Mouse (Mus musculus): ENCODE measurements around the gene Eif4a2.

The Eif4a2 gene

GRCm38 (mm10) chr16:23103841-23104240 is 3.4 kb upstream of the Eif4a2 start:
- DNase-seq (ENCODE audit: low spot score) = no peak

- DNase-seq (ENCODE audit: low spot score) = no peak
Measured at GRCm38 (mm10) chr16:23106121-23106520, 1.1 kb upstream of the Eif4a2 start.

DNA sequence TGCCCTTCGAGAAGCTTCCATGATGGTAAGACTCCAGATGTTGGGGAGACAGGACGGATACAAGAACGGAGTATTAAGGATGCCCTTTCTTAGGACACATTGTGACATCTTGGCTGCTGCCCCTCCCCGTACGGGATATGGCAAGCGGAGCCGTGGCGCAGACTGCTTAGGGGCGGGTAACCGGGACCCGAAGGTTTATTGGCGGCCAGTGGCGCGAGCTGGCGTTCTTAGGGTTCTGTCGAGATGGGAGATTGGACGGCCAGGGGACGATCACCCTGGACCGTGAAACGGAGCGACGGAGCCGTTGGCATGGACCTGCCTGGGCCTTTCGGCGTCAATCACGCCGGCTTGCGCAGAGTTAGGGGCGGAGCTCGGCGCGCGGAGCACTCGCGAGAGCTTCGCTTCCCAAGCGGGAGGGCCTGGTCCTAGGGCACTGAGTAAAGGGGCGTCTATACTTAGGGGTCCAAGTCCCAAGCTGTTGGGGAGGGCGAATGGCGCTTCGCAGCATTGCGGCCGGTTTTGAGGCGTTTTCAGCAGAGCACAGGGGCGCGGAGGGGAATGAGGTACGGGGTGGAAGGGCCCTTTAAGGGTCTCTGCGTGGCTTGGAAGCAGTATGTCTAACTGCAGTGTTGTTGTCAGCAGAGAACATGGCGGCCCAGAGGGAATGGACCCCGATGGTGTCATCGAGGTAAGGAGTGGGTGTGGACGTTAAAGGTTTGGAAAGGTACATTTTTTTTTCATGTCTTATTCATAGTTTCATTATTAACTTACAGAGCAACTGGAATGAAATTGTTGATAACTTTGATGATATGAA is 909 bp downstream of the Eif4a2 start:
- peak; percentile 90 for DNase-seq (ENCODE audit: low spot score)

GRCm38 (mm10) chr16:23108943-23109342 is 1.7 kb downstream of the Eif4a2 start:
- no peak for DNase-seq (ENCODE audit: low spot score)

DNA sequence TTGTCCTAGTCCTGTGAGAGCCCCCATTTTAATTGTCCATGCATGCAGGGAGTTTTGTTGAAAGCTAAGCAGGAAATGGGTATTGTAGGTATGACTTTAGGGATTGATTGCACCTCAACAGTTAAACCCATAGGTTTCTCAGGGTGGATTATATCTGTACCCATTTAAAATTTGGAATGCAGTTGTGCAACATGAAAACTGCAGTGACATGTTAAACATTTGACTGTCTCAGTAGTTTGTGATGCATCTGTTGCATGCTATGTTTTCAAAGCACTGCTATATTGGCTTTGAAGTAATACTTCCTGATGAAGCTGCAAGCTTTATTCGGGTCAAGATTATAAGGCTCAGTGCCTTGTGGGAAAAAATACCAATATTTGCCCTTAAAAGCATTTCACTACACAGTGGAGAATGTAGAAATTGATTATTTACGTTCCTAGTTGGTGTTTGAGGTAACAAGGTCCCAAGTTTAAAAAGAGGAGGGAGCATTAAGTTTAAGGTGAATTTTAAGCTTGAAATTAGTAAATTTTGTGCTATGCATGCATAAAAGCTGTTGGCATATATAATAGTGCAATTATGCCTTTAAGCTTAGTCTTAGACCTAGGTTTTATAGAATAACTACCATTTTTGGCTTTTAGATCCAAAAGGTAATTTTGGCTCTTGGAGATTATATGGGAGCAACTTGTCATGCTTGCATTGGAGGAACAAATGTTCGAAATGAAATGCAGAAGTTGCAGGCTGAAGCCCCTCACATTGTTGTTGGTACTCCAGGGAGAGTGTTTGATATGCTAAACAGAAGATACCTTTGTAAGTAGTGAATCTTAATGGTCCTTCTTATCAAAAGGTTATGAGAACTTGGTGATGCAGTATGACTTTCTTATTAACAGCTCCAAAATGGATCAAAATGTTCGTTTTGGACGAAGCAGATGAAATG is 2.4 kb downstream of the Eif4a2 start:
- DNase-seq (ENCODE audit: low spot score) = no peak

- no peak for DNase-seq (ENCODE audit: low spot score)
Measured at GRCm38 (mm10) chr16:23112348-23112747, 5.1 kb downstream of the Eif4a2 start.

- DNase-seq (ENCODE audit: low spot score) = no peak
Measured at GRCm38 (mm10) chr16:23112861-23113435, 5.7 kb downstream of the Eif4a2 start.

GRCm38 (mm10) chr16:23113903-23114302 is 6.7 kb downstream of the Eif4a2 start:
- no peak for DNase-seq (ENCODE audit: low spot score)

GRCm38 (mm10) chr16:23114339-23115171 is 7.3 kb downstream of the Eif4a2 start:
- DNase-seq (ENCODE audit: low spot score) = no peak

GRCm38 (mm10) chr16:23115486-23115885 is 8.2 kb downstream of the Eif4a2 start:
- no peak for DNase-seq (ENCODE audit: low spot score)

DNA sequence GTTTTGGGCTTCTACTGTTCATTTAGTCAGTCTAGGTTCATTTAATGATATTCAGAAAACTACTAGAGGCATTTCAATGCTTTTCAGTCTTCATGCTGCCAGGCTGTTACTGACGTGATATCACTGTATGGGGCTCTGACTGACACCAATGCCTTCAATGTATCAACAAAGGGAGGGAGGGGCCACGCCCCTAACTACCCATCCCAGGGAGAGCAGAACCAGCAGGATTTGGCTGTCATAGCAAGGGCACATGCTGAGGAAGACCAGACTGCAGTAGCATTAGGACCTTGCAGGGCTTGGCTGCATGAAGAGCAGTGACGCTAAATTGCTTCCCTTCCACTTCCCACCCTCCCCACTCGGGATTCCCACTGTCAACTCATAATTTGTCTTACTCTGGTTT is 9.9 kb downstream of the Eif4a2 start:
- no peak for DNase-seq (ENCODE audit: low spot score)

- no peak for DNase-seq (ENCODE audit: low spot score)
Measured at GRCm38 (mm10) chr16:23122446-23122845, 15.2 kb downstream of the Eif4a2 start.

GRCm38 (mm10) chr16:23123104-23123503 is 15.9 kb downstream of the Eif4a2 start:
- DNase-seq (ENCODE audit: low spot score) = no peak

- DNase-seq (ENCODE audit: low spot score) = no peak
Measured at GRCm38 (mm10) chr16:23124398-23124797, 17.2 kb downstream of the Eif4a2 start.

DNA sequence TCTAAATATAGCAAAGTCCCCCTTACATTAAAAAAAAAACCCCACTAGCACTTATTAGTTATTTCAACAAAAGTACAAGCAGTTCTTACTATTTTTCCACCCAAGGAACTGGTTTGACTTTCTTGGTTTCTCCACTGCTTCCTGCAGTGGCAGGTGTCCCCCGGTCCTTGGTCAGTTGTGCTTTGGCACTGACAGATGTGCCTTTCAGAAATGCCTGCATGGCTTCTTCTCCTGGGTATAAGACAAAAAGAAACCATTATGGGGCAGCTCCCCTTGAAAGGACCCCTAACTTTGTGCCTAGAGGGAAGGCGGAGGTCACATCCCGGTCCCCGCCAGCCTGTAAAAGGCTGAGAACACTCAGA is 20.0 kb downstream of the Eif4a2 start:
- no peak for DNase-seq (ENCODE audit: low spot score)

- peak; percentile 94 for DNase-seq (ENCODE audit: low spot score)
Measured at GRCm38 (mm10) chr16:23127673-23128375, 20.6 kb downstream of the Eif4a2 start, which contains the start of gene Rfc4. Rfc4 (minus strand) TSS chr16:23127737.

DNA sequence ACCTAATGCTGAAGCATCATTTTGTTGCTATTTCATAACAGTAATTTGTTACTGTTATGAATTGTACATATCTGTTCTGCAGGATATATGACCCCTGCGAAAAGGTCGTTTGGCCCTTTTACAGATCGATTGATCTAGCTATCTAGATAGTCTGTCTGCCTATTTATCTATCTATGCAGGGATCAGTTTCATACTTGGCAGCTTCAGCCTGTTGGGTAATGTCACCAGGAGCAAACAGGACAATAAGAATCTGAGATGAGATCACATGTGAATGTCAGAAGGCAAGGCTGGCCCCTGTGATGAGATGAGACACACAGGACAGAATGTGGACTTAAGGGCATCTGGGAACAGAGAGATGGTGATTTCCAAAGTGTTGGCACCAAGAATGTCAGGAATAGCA is 23.1 kb downstream of the Eif4a2 start:
- DNase-seq (ENCODE audit: low spot score) = no peak

DNA sequence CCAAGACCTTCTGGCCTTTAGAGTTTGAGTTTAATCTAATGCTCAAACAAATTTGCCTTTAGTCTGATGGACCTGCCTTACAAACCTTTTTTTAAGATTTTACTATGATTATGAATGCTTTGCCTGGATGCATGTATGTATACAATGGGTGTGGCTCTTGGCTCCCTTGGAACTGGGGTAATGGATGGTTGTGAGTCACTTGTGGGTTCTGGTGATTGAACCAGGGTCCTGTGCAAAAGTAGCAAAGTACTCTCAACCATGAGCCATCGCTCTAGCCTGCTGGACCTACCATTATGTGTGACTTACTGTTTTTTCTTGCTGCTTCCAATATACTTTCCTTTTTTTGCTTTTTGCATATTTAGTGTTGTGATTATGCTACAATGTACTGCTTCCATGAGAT is 25.1 kb downstream of the Eif4a2 start:
- DNase-seq (ENCODE audit: low spot score) = no peak

- no peak for DNase-seq (ENCODE audit: low spot score)
Measured at GRCm38 (mm10) chr16:23135421-23136149, 28.3 kb downstream of the Eif4a2 start.

- no peak for DNase-seq (ENCODE audit: low spot score)
Measured at GRCm38 (mm10) chr16:23136406-23136970, 29.2 kb downstream of the Eif4a2 start.
